Mouse (Mus musculus) heart, embryonic 16.5 days (tissue): ENCODE data around the gene Rgl1. TPM values are rescaled to one million over a fixed set of nuclear protein-coding genes. Genes with fewer than 3 reads are reported as not detected.

Experiments used
- ATAC-seq: fragments of 200-750 bp; cut with Nextera tagmentation; replicated peaks from 2 replicates; pipeline ENCODE4 v1.8.0; 2017; ENCODE audit warnings: moderate number of reproducible peaks; ENCODE audit not compliant: insufficient read depth, low FRiP score; ENCODE audit errors: extremely low read depth
- H3K27ac ChIP-seq: fragments of 300-500 bp; sonication (generic); 2 replicates; pipeline ENCODE4 v1.5.1; 2014; ENCODE audit warnings: mild to moderate bottlenecking, low read length, control low read depth, moderate library complexity
- H3K27me3 ChIP-seq: fragments of 300-500 bp; sonication (generic); 2 replicates; pipeline ENCODE4 v1.6.1; 2014; ENCODE audit warnings: low read length, mixed read lengths; ENCODE audit not compliant: control insufficient read depth, insufficient read depth
- H3K36me3 ChIP-seq: fragments of 300-500 bp; sonication (generic); 2 replicates; pipeline ENCODE4 v1.6.1; 2014; ENCODE audit not compliant: control insufficient read depth, insufficient read depth
- H3K4me1 ChIP-seq: fragments of 300-500 bp; sonication (generic); 2 replicates; pipeline ENCODE4 v1.6.1; 2014; ENCODE audit warnings: low read length, mixed read lengths; ENCODE audit not compliant: control insufficient read depth, insufficient read depth
- H3K4me2 ChIP-seq: fragments of 300-500 bp; sonication (generic); 2 replicates; pipeline ENCODE4 v1.6.1; 2014; ENCODE audit warnings: low read depth, mild to moderate bottlenecking, control low read depth, low read length
- H3K4me3 ChIP-seq: fragments of 300-500 bp; sonication (generic); 2 replicates; pipeline ENCODE4 v1.5.1; 2014; ENCODE audit warnings: mild to moderate bottlenecking, control low read depth, low read length
- H3K9ac ChIP-seq: fragments of 300-500 bp; sonication (generic); 2 replicates; pipeline ENCODE4 v1.6.1; 2014; ENCODE audit warnings: low read length, control low read depth
- H3K9me3 ChIP-seq: fragments of 300-500 bp; sonication (generic); replicated peaks from 2 replicates; pipeline ENCODE4 v1.6.1; 2016; ENCODE audit warnings: low read length; ENCODE audit not compliant: control insufficient read depth
- WGBS: fragments of 180-500 bp; shearing (Covaris S2); extraction: QIAGEN DNeasy Blood & Tissue Kit; methylation state at CpG from one replicate; pipeline ENCODE4 v1.1.7; 2014; 5-methylcytosine and 5-hydroxymethylcytosine counted together
- polyA plus RNA-seq: library from polyadenylated mRNA; unstranded; fragments of >200 nt; fragmentation: Nextera tagmentation; extraction: Ambion mirVana; gene quantifications from 2 replicates; pipeline ENCODE4 v1.2.1, GENCODE M21; 2015

Gene Rgl1
- polyA plus RNA-seq, 1 experiment from 2014 or later, result 61.0 TPM

- Histone ChIP-seq H3K4me2 (peak overlapping the region; percentile 77), H3K4me3 (peak overlapping the region; percentile 64), H3K9ac (peak overlapping the region; percentile 83), H3K36me3 (peaks cover 23% of the 10 kb centered on the region), H3K27me3 (peaks cover 5% of the 10 kb centered on the region), H3K27ac (peak overlapping the region; percentile 75), H3K4me1 (peaks cover 8% of the 10 kb centered on the region), H3K9me3 (no peaks in the 10 kb centered on the region)
- 1% methylated on average over 60 of the region's 60 CpGs for WGBS
- ATAC-seq, result peak; percentile 43
Observed at GRCm38 (mm10) chr1:152766804-152767748, 925 bp upstream of the Rgl1 start.

GRCm38 (mm10) chr1:152761791-152762190 lies 4.4 kb downstream of the Rgl1 start:
- no peaks in the 10 kb centered on the region for H3K9me3 ChIP-seq
- no peak overlapping the region for H3K4me2 ChIP-seq
- H3K4me3 ChIP-seq, result no peak overlapping the region
- peaks cover 5% of the 10 kb centered on the region for H3K27me3 ChIP-seq
- H3K27ac ChIP-seq, result no peak overlapping the region
- peaks cover 4% of the 10 kb centered on the region for H3K4me1 ChIP-seq
- H3K9ac ChIP-seq, result no peak overlapping the region
- H3K36me3 ChIP-seq, result no peaks in the 10 kb centered on the region
- 62% methylated on average over 2 of the region's 2 CpGs for WGBS
- no peak for ATAC-seq

GRCm38 (mm10) chr1:152750312-152750965 lies 15.7 kb downstream of the Rgl1 start, which contains the start of gene Apobec4:
Gene Apobec4, plus strand, starts transcription at chr1:152750551.
- Histone ChIP-seq H3K4me1 (peaks cover 7% of the 10 kb centered on the region), H3K9me3 (no peaks in the 10 kb centered on the region), H3K4me2 (no peak within 1 kb of the TSS), H3K27ac (no peak within 1 kb of the TSS), H3K36me3 (no peaks in the 10 kb centered on the region), H3K9ac (no peak within 1 kb of the TSS), H3K4me3 (no peak within 1 kb of the TSS), H3K27me3 (no peaks in the 10 kb centered on the region)
- 66% methylated on average over 13 of the region's 13 CpGs for WGBS
- ATAC-seq, result no peak

GRCm38 (mm10) chr1:152749276-152749675 lies 16.9 kb downstream of the Rgl1 start:
- Histone ChIP-seq H3K9me3 (no peaks in the 10 kb centered on the region), H3K4me3 (no peak overlapping the region), H3K36me3 (no peaks in the 10 kb centered on the region), H3K27me3 (no peaks in the 10 kb centered on the region), H3K27ac (no peak overlapping the region), H3K9ac (no peak overlapping the region), H3K4me1 (peaks cover 7% of the 10 kb centered on the region), H3K4me2 (no peak overlapping the region)
- no peak for ATAC-seq
- 70% methylated on average over 9 of the region's 9 CpGs for WGBS

GRCm38 (mm10) chr1:152746426-152746825 lies 19.7 kb downstream of the Rgl1 start:
- Histone ChIP-seq H3K36me3 (no peaks in the 10 kb centered on the region), H3K4me3 (no peak overlapping the region), H3K27me3 (no peaks in the 10 kb centered on the region), H3K4me1 (peaks cover 14% of the 10 kb centered on the region), H3K4me2 (no peak overlapping the region), H3K9me3 (no peaks in the 10 kb centered on the region), H3K27ac (no peak overlapping the region), H3K9ac (no peak overlapping the region)
- 5% methylated on average over 5 of the region's 5 CpGs for WGBS
- ATAC-seq, result 0 out of 2 replicates have a peak, but pooled peaks have one; percentile 53

GRCm38 (mm10) chr1:152743095-152743826 lies 22.9 kb downstream of the Rgl1 start:
- Histone ChIP-seq H3K4me3 (no peak overlapping the region), H3K27ac (peak overlapping the region; percentile 37; the same call in 1 of the 2 replicates), H3K4me1 (peaks cover 13% of the 10 kb centered on the region), H3K4me2 (no peak overlapping the region), H3K36me3 (no peaks in the 10 kb centered on the region), H3K27me3 (no peaks in the 10 kb centered on the region), H3K9me3 (no peaks in the 10 kb centered on the region), H3K9ac (no peak overlapping the region)
- ATAC-seq, result no peak
- 35% methylated on average over 15 of the region's 15 CpGs for WGBS

GRCm38 (mm10) chr1:152739374-152739773 lies 26.8 kb downstream of the Rgl1 start:
- no peak overlapping the region for H3K9ac ChIP-seq
- H3K9me3 ChIP-seq, result 0 out of 2 replicates have a peak, but pooled peaks cover 2% of the 10 kb centered on the region
- H3K4me3 ChIP-seq, result no peak overlapping the region
- H3K4me1 ChIP-seq, result peaks cover 14% of the 10 kb centered on the region
- H3K4me2 ChIP-seq, result no peak overlapping the region
- ATAC-seq, result no peak
- WGBS, result 88% methylated on average over 11 of the region's 11 CpGs
- no peaks in the 10 kb centered on the region for H3K27me3 ChIP-seq
- H3K36me3 ChIP-seq, result 0 out of 2 replicates have a peak, but pooled peaks cover 3% of the 10 kb centered on the region
- H3K27ac ChIP-seq, result peak overlapping the region; percentile 6; the same call in 1 of the 2 replicates

GRCm38 (mm10) chr1:152738793-152739192 lies 27.4 kb downstream of the Rgl1 start:
- no peaks in the 10 kb centered on the region for H3K27me3 ChIP-seq
- 25% methylated on average over 9 of the region's 9 CpGs for WGBS
- H3K27ac ChIP-seq, result peak overlapping the region; percentile 85
- H3K4me1 ChIP-seq, result peaks cover 14% of the 10 kb centered on the region
- H3K4me3 ChIP-seq, result no peak overlapping the region
- H3K36me3 ChIP-seq, result 0 out of 2 replicates have a peak, but pooled peaks cover 3% of the 10 kb centered on the region
- no peak overlapping the region for H3K9ac ChIP-seq
- no peak overlapping the region for H3K4me2 ChIP-seq
- ATAC-seq, result peak; percentile 95
- 0 out of 2 replicates have a peak, but pooled peaks cover 2% of the 10 kb centered on the region for H3K9me3 ChIP-seq
